Mouse (Mus musculus): ENCODE results near the gene Selenbp2.

GRCm38 (mm10) chr3:94648755-94649590 is 44.4 kb upstream of the Selenbp2 start:
- TF ChIP-seq CTCF (IDR thresholded peaks at IDR 0.05; ENCODE audit: low read depth) (no peak), EP300 (IDR thresholded peaks at IDR 0.05; ENCODE audit: low read depth) (no peak)

Data from heart, postnatal 0 days (tissue).